Mouse (Mus musculus) left cerebral cortex, adult 8-10 months (tissue): ENCODE measurements at regions not wholly inside any gene's neighbourhood (a gene's known extent, or its start where the extent isn't known, plus 50 kb on each side); places are given as distances from the start of the nearest gene placed in this dataset.
"Not testable (repeated sequence)": the region's sequence is repeated elsewhere in the genome, so short reads cannot be mapped to it uniquely, and the experiment has no call there.

Experiments
- DNase-seq, 2 experiments: peaks; one replicate each; pipeline ENCODE4 v3.0.0; 2022; ENCODE audit warnings: low spot score in 2 of 2

DNA sequence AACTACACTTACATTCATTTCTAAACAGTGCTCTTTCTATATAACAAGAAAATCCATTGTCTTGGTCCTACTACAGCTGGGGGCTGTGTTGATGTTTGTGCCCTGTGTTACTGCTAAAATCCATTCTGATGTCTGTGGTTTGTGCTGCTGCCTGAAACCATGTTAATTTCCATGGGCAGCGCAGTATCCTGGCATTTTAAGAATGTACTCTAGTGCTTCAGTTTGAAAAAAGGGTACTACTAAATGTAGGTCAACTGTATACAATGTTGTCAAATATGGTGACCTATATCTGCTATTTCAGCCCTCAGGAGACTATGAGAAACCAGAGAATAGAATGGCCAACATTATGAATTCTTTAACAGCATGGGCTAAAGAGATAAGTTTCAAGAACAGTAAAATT, 1052.2 kb downstream of the Hace1 start:
- no peak for DNase-seq

DNA sequence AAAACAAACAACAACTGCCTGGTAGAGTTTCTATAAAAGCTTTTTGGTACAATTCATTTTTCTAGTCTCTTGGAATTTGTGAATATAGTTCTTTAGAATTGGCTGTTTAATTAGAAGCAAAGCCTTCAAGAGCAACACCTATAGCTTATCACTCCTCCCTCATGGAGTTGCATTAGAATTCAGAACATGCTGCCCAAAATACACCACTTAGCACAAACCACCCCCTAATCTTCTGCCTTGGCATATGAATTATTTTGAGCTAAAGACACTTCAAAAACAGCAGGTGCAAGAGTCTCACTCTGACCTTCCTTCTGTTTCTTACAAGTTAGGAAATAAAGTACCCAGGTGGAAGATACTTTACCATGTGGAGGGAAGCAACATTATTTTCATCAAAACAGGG, 1085.4 kb downstream of the Hace1 start:
- peak in 1 of 2 experiments; percentile 6 for DNase-seq

- DNase-seq = not testable (repeated sequence)
Observed at GRCm38 (mm10) chr10:46689823-46690372, 1112.3 kb downstream of the Hace1 start.

DNA sequence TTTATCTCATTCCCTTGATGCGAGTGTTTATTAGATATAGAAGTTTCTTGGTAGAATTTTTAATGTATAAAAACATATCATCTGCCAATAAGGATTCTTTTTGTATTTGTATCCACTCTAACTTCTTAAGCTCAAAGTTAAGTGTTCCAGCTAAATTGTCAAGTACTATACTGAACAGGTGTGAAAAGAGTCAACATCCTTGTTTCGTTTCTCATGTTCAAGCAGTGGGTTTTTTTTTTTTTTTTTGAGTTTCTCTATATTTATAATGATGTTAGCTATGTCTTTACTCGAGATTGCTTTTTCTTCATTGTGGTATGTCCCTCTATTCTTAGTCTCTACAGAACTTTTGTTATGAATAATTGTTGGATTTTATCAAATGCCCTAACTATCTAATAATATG, 1115.0 kb downstream of the Hace1 start:
- DNase-seq = no peak

DNA sequence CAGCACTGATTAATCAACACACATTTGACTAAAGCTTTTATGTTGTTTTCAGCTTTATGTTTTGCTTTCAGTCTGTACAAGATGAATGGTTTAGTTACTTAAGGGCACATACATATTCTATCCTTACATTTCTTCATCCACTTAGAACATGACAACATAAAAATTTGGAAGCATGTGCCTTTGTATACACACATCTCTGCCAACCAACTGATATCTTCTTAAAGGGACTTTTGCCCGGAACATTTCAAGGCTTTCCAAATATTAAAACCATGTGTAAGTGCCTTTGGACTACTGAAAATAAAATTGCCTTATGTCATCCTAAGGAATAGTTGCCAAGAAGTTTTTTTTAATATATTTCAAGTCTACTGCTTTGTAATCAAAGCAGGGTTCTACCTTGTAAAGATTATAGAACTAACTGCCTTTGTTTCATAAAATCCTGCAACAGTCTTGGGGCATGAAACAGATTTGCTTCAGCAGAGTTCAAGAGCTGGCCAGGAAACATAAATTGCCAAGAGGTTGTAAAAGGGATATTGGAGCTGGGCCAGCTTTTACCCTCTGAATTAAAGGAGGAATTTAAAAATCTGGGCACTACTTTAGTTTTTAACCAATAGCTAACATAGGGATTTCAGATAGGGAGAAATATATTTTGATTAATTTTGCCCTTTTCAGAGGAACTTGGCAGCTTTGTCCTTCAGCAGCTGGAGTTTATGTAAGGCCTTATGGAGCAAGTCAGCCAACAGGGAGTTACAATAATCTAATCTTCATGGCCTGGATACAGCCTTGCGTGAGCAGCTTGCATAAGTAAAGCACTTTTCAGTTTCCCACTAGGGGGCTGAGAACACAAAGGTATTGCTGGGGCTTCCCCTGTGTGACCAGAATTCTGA, 1120.0 kb downstream of the Hace1 start:
- peak in 1 of 2 experiments; percentile 12 for DNase-seq

- no peak for DNase-seq
Observed at GRCm38 (mm10) chr10:46701221-46701620, 1123.6 kb downstream of the Hace1 start.

DNA sequence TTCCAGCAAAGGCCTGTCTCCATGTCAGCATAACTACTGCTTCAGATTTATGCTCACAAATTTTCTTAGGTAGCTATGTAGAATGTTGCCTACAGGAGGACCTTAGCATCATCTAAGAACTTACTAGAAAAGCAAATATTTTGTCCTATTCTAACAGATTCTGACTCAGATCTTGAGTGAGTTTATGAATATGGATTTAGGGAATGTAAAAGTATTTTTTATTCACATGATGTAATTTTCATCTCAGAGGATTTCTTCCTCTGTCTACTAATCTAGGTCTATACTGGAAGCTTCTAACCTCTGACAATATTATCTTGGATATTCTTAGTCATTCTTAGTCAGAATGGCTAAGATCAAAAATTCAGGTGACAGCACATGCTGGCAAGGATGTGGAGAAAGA, 1130.4 kb downstream of the Hace1 start:
- not testable (repeated sequence) for DNase-seq

- no peak for DNase-seq
Observed at GRCm38 (mm10) chr10:46712690-46713089, 1135.1 kb downstream of the Hace1 start.

- DNase-seq = no peak
Observed at GRCm38 (mm10) chr10:46718349-46719087, 1140.9 kb downstream of the Hace1 start.

DNA sequence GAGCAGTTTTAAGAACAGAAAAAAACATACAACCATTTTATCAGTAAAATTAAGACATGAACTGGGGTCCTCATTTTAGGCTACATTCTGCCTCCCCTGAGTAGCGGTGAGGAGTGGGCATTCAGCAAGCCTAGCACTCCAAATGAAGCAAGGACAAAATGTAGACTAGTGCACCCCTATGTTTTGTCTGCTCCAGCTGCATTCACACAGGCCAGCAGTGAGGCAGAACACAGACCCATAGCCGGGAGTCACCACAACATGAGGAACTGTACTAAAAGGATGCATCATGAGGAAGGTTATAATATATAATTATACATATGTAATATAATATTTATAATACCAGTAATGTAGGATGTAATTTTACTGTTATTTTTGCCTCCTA, 1141.5 kb downstream of the Hace1 start:
- no peak for DNase-seq

DNA sequence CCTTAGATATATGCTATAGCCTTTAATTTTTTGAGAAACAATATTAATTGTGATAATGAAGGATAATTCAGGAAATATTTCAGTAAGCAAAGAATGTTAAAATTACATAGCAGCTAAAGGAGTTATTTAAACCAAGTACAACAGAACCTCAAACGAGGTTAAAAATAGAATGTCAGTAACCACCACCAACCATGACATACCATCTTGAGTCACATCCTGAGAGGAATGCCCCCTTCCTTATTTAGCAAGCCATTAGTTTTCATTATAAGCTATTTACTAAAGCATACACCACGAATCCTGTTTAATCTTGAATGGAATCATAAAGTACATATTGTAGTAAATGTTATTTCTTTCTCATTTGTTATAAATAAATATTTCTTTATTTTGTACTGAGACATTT, 1146.0 kb downstream of the Hace1 start:
- no peak for DNase-seq

GRCm38 (mm10) chr10:46730601-46731000, 1153.0 kb downstream of the Hace1 start:
- no peak for DNase-seq

DNA sequence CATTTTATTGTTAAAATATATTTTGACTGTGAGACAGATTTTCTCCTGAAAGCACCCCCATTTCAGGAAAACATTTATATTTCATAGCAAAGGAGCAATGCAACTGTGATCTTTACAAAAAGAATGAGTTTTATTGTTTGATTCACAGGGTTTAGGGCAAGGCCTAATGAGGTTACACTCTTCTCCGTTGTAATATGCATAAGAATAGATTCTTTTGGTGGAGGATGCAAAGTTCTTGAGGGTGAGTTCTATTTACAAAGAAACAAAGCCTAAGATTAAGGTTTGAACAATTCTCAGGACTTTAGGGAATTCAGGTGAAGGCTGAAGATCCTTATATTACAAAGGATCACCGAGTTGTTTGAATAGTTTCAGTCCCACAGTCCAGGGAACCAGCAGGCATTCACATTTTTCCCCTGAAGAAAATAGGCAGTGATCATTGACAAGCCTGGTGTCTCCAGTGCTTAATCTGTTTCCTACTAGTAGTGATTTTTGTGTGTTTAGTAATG, 1156.2 kb downstream of the Hace1 start:
- no peak for DNase-seq

- DNase-seq = no peak
Observed at GRCm38 (mm10) chr10:46741098-46741497, 1163.5 kb downstream of the Hace1 start.

DNA sequence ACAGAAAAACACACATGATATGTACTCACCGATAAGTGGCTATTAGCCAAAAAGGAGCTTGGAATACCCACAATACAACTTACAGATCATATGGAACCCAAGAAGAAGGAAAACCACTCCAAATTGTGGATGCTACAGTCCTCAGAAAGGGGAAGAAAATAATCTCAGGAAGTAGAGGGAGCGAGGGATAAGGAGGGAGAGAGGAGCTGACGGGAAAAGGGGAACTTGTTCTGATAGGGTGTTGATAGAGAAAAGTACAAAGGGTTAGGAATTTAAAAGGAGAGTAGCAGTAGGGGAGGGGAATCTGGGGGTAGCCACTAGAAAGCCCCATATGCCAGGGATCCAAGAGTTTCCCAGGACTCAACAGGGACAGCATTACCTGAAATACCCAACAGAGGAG, 1164.5 kb downstream of the Hace1 start:
- DNase-seq = no peak

GRCm38 (mm10) chr10:46760923-46761322, 1183.3 kb downstream of the Hace1 start:
- no peak for DNase-seq

DNA sequence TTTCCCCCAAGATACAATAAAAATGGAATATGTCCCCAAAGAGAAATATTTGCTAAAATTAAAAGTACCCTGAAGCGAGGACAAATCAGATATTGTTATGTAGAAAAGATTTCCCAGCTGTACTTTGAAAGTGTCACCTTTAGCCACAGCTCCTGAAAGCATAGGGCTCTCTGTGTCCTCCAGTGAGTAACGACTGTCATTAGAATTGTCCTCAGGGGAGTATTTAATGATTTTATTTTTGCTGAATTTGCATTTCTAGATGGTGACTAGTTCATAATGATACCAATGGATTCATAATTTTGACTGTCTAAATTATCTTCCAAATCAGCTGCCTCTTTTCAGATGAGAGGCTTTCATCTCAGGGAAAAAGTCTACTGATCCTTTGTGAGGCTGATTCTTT, 1201.1 kb downstream of the Hace1 start:
- DNase-seq = no peak

GRCm38 (mm10) chr10:46785723-46786122, 1208.1 kb downstream of the Hace1 start:
- DNase-seq = not testable (repeated sequence)

GRCm38 (mm10) chr10:46814271-46814670, 1236.6 kb downstream of the Hace1 start:
- DNase-seq = no peak

DNA sequence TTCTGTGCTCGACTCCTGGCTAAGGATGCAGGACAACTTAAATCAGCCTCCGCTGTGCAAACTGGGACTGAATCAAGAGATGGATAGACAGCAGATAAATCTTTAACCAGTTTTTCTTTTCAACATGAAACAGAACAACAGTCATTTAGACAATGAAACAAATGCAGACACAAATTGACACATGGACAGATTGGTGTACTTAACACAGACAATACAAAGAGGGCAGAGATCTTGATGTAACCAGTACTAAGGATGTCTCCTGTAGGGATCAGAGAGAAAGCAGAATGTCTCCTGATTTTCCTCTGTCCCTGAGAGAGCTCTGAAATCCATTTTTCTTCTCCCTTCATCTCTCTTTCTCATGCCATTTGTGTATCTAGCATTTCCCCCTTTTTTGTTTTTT, 1241.5 kb downstream of the Hace1 start:
- DNase-seq = no peak

- DNase-seq = no peak
Observed at GRCm38 (mm10) chr10:46819965-46820364, 1242.3 kb downstream of the Hace1 start.

- no peak for DNase-seq
Observed at GRCm38 (mm10) chr10:46823837-46824236, 1246.2 kb downstream of the Hace1 start.
